Comparison of ENCODE assay signal across 8 mouse cellular contexts in genomic region chr9:75610571-75611493, GRCm38 (mm10). TPM values are rescaled to one million over a fixed set of nuclear protein-coding genes. Genes with fewer than 3 reads are reported as not detected.
DNase-seq lines count a peak whose midpoint lies in the region; ATAC-seq and TF ChIP-seq lines count a peak whose summit lies in the region.

Tmod2 (minus strand) TSS chr9:75611325.

- in situ Hi-C loops in ES-E14 (cut with MboI; ENCODE audit: low sequenced_read_pairs in 2 of 2, unreplicated experiment in 2 of 2), result no loop called here

- H3K9ac ChIP-seq in ES-E14 (ENCODE audit: insufficient read depth, low read depth, low read length, poor library complexity, severe bottlenecking), result peak within 1 kb of the TSS; percentile 69
- H3K9ac ChIP-seq in heart, embryonic 12.5 days, result peak within 1 kb of the TSS; percentile 73

- peak; percentile 27 for DNase-seq in ES-E14 (ENCODE audit: low read depth, low spot score)
- peak; percentile 75 to 83 for DNase-seq in layer of hippocampus, adult 18-20 months (ENCODE audit: low spot score in 2 of 2)
- no peak for DNase-seq in lung, adult 2 months
- DNase-seq in ovary, postnatal 36 days (ENCODE audit: low spot score), result peak; percentile 62
- DNase-seq in T-cell, adult 2 months (ENCODE audit: low spot score), result no peak

- H3K27me3 ChIP-seq in heart, embryonic 12.5 days (replicated peaks), result peaks cover 5% of the 10 kb centered on the region; the same call in 1 of the 2 replicates

- no peak within 1 kb of the TSS for H3K27ac ChIP-seq in ES-E14 (ENCODE audit: insufficient read depth, low read depth, low read length, poor library complexity, severe bottlenecking)
- no peak within 1 kb of the TSS for H3K27ac ChIP-seq in bone marrow macrophage, adult 2 months (ENCODE audit: insufficient read depth, low read depth, low read length)
- H3K27ac ChIP-seq in embryonic fibroblast, embryonic 13.5 days (ENCODE audit: insufficient read depth, low read length), result no peak within 1 kb of the TSS
- H3K27ac ChIP-seq in heart, embryonic 12.5 days (ENCODE audit: poor library complexity, severe bottlenecking), result no peak within 1 kb of the TSS

- TF ChIP-seq POLR2A in bone marrow macrophage, adult 2 months (IDR thresholded peaks at IDR 0.05; ENCODE audit: borderline replicate concordance, low read depth, low read length), result no peak
- TF ChIP-seq POLR2A in embryonic fibroblast, embryonic 13.5 days (IDR thresholded peaks at IDR 0.05; ENCODE audit: low read depth, low read length), result peak; percentile 36; the same call in 1 of the 2 replicates
- peak; percentile 52; the same call in 1 of the 2 replicates for TF ChIP-seq POLR2A in lung, adult 2 months (IDR thresholded peaks at IDR 0.05; ENCODE audit: borderline replicate concordance, extremely low read depth, low read depth, low read length)

- H3K9me3 ChIP-seq in ES-E14 (ENCODE audit: control insufficient read depth, insufficient read depth, low read depth, low read length), result no peaks in the 10 kb centered on the region
- no peaks in the 10 kb centered on the region for H3K9me3 ChIP-seq in heart, embryonic 12.5 days (replicated peaks)

- H3K36me3 ChIP-seq in ES-E14 (ENCODE audit: control insufficient read depth, insufficient read depth, low read length, poor library complexity, severe bottlenecking), result no peaks in the 10 kb centered on the region
- H3K36me3 ChIP-seq in heart, embryonic 12.5 days, result no peaks in the 10 kb centered on the region

- TF ChIP-seq CTCF in bone marrow macrophage, adult 2 months (IDR thresholded peaks at IDR 0.05; ENCODE audit: low read depth, low read length), result no peak
- TF ChIP-seq CTCF in embryonic fibroblast, embryonic 13.5 days (IDR thresholded peaks at IDR 0.05; ENCODE audit: borderline replicate concordance, insufficient read depth, low read length), result no peak
- no peak for TF ChIP-seq CTCF in lung, adult 2 months (IDR thresholded peaks at IDR 0.05; ENCODE audit: insufficient read depth, low read length)

- H3K4me2 ChIP-seq in heart, embryonic 12.5 days, result peak within 1 kb of the TSS; percentile 100

- WGBS in heart, embryonic 12.5 days, result under 1% methylated on average over 74 of the region's 74 CpGs
- WGBS in lung, adult 2 months, result under 1% methylated on average over 74 of the region's 74 CpGs

- ATAC-seq in heart, embryonic 12.5 days (ENCODE audit: insufficient number of reproducible peaks, low FRiP score), result peak; percentile 75

- H3K4me1 ChIP-seq in ES-E14 (ENCODE audit: control insufficient read depth in 2 of 2, insufficient read depth in 2 of 2, low read length in 2 of 2, poor library complexity in 1 of 2), result peaks cover 0 to 1% of the 10 kb centered on the region in 2 experiments; a peak in 1 of 4 replicates
- H3K4me1 ChIP-seq in bone marrow macrophage, adult 2 months (ENCODE audit: control insufficient read depth, insufficient read depth, low read length), result no peaks in the 10 kb centered on the region
- H3K4me1 ChIP-seq in embryonic fibroblast, embryonic 13.5 days (ENCODE audit: control insufficient read depth, insufficient read depth, low read length), result no peaks in the 10 kb centered on the region
- no peaks in the 10 kb centered on the region for H3K4me1 ChIP-seq in heart, embryonic 12.5 days (replicated peaks)
- no peaks in the 10 kb centered on the region for H3K4me1 ChIP-seq in lung, adult 2 months (ENCODE audit: control insufficient read depth, insufficient read depth, low read length)

- peak within 1 kb of the TSS; percentile 78 to 91 for H3K4me3 ChIP-seq in ES-E14 (ENCODE audit: insufficient read depth in 1 of 2, low read depth in 1 of 2, low read length in 2 of 2, poor library complexity in 1 of 2, severe bottlenecking in 1 of 2)
- H3K4me3 ChIP-seq in bone marrow macrophage, adult 2 months (ENCODE audit: insufficient read depth, low read length), result peak within 1 kb of the TSS; percentile 55
- peak within 1 kb of the TSS; percentile 54 for H3K4me3 ChIP-seq in embryonic fibroblast, embryonic 13.5 days (ENCODE audit: insufficient read depth, low read length)
- H3K4me3 ChIP-seq in heart, embryonic 12.5 days, result peak within 1 kb of the TSS; percentile 88
- peak within 1 kb of the TSS; percentile 95 for H3K4me3 ChIP-seq in lung, adult 2 months (replicated peaks; ENCODE audit: extremely low read depth, low read depth, low read length)

TF ChIP-seq in ES-E14, 5 proteins besides CTCF, POLR2A, EP300 and RAD21:
- TF ChIP-seq CHD2 (IDR thresholded peaks at IDR 0.05; ENCODE audit: low read depth, low read length), result no peak
- no peak for TF ChIP-seq ZC3H11A (IDR thresholded peaks at IDR 0.05; ENCODE audit: borderline replicate concordance, low read depth, low read length)
- TF ChIP-seq ZNF384 (IDR thresholded peaks at IDR 0.05; ENCODE audit: low read depth, low read length), result no peak
- TF ChIP-seq HCFC1 (IDR thresholded peaks at IDR 0.05; ENCODE audit: borderline replicate concordance, insufficient read depth, low read length), result peak; percentile 78
- TF ChIP-seq MAFK (IDR thresholded peaks at IDR 0.05; ENCODE audit: insufficient read depth, low read depth, low read length), result no peak

RNA-seq across cellular contexts. Expression of gene Tmod2, which starts in this region (rescaled TPM):
- total RNA-seq in ES-E14 (2012; rRNA removed), result 6.1 and 6.3 TPM in 2 replicates
- 0.20 TPM in 1 of 2 replicates, not detected in the other for polyA plus RNA-seq in bone marrow macrophage, adult 2 months (2012; ENCODE audit: insufficient read depth, insufficient read length, missing spikeins)
- polyA plus RNA-seq in embryonic fibroblast, embryonic 13.5 days (2011; ENCODE audit: insufficient read length, low read depth, missing spikeins), result 3.6 and 8.0 TPM in 2 replicates
- polyA plus RNA-seq in heart, embryonic 12.5 days (2016; fragmentation: Nextera tagmentation; extraction: Ambion mirVana), result 4.9 and 5.0 TPM in 2 replicates
- 100 to 1,000 TPM; 382 to 386 TPM for total RNA-seq in layer of hippocampus, adult 18-20 months (2021)
- 3.3 and 7.6 TPM in 2 replicates for polyA plus RNA-seq in lung, adult 2 months (2012; rRNA removed)

Comparison
In these comparisons a context has a peak if more than half of its experiments do, and no peak if none do; other contexts are left out.
1. RNA of gene Tmod2 (total RNA-seq): 382 to 386 TPM in layer of hippocampus, adult 18-20 months; 6.1 to 6.3 TPM in ES-E14; every median in the first group is over 10 times any median in the second.
2. DNase-seq: peak in ES-E14 (single experiment), layer of hippocampus, adult 18-20 months (2 of 2) and ovary, postnatal 36 days (single experiment); none in lung, adult 2 months (single experiment) and T-cell, adult 2 months (single experiment).
3. Peak in every context shown above with its lines, with median percentiles within 50 percentile points of each other: H3K4me3 ChIP-seq.